Mouse (Mus musculus): ENCODE data around the gene Olfr816. TPM values are rescaled to one million over a fixed set of nuclear protein-coding genes. Genes with fewer than 3 reads are reported as not detected.

Gene Olfr816
- polyA plus RNA-seq (2017; shearing (Covaris generic)) = under 1 TPM in 1 of 2 experiments, not detected in 1; 0.28 TPM

DNA sequence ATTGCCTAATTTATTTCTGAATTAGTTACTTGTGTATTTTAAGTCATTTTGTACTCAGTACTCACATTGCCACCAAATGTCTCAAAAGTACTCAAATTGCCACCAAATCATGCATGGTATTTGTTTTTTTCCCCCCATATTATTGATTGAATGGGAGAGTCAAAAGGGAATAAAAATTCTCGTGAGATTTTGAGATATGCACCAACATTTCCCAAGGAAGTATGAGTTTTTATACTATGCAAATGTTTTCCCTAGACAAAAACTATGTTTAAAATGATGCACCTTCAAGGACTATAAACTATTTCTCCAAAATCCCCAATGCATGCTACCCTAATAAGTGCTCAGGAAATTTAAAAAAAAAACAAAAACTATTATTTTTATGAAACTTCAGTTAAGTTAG, at the start of gene Olfr816:
Gene Olfr816 (minus strand): TSS at position 101 of the 400 bp plus-strand sequence.

DNA sequence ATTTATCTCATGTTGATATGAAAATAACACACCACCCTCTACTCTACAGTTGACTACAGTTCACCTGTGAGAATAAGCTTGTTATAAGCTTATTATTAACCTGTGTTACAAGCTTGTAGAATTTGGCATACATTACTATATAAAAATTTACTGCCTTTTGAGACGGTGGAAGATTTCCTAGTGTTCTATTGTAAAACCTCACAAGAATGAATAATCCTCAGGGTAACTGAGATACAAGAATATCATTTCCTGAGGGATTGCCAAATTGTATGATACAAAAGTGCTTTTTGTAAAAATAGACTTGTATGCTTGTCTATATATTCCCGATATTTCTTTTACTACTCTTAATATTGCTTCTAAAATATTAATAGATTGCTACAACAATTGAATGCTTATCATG, 33.6 kb upstream of the Olfr816 start, which contains the start of gene Olfr818:
Gene Olfr818 (minus strand): TSS at position 101 of the 400 bp plus-strand sequence.

DNA sequence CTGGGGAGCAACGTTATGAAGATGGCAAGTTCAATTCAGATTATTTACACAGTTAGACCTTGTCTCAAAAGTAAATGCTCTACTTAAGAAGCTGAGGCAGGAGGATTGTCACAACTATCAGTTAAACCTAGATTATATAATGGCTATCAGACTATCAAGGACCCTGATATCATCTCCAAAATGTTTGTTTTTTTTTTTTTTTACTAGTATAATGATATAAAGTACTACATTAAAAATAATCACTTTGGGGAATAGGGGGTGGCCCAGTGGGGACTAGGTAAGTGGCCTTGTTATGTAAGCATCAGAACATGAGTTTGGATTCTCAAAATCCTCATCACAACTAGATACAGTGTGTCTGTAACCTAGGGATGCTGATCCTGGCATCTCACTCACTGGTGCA, 9.6 kb downstream of the Olfr816 start, which contains the start of gene Olfr815:
Gene Olfr815 (minus strand): TSS at position 101 of the 400 bp plus-strand sequence.

DNA sequence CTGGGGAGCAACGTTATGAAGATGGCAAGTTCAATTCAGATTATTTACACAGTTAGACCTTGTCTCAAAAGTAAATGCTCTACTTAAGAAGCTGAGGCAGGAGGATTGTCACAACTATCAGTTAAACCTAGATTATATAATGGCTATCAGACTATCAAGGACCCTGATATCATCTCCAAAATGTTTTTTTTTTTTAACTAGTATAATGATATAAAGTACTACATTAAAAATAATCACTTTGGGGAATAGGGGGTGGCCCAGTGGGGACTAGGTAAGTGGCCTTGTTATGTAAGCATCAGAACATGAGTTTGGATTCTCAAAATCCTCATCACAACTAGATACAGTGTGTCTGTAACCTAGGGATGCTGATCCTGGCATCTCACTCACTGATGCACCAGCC, 35.6 kb downstream of the Olfr816 start, which contains the start of gene Olfr814:
Gene Olfr814 (minus strand): TSS at position 101 of the 400 bp plus-strand sequence.

Other genes starting within 250 kb of the Olfr816 start
- gene Olfr801, start 241.7 kb downstream of the Olfr816 start, polyA plus RNA-seq (2017; shearing (Covaris generic)) = under 1 TPM in 1 of 2 experiments, not detected in 1; 0.30 TPM
- gene Olfr802, start 227.4 kb downstream of the Olfr816 start, polyA plus RNA-seq (2017; shearing (Covaris generic)) = not detected
- not detected for gene Olfr803, start 221.3 kb downstream of the Olfr816 start, polyA plus RNA-seq (2017; shearing (Covaris generic))
- gene Olfr804, start 212.4 kb downstream of the Olfr816 start, polyA plus RNA-seq (2017; shearing (Covaris generic)) = not detected
- gene Olfr805, start 186.2 kb downstream of the Olfr816 start, polyA plus RNA-seq (2017; shearing (Covaris generic)) = not detected
- gene Olfr806, start 173.7 kb downstream of the Olfr816 start, polyA plus RNA-seq (2017; shearing (Covaris generic)) = not detected
- gene Olfr807, start 157.8 kb downstream of the Olfr816 start, polyA plus RNA-seq (2017; shearing (Covaris generic)) = not detected
- not detected for gene Olfr808, start 150.1 kb downstream of the Olfr816 start, polyA plus RNA-seq (2017; shearing (Covaris generic))
- gene Olfr809, start 141.0 kb downstream of the Olfr816 start, polyA plus RNA-seq (2017; shearing (Covaris generic)) = not detected
- not detected for gene Olfr810, start 120.7 kb downstream of the Olfr816 start, polyA plus RNA-seq (2017; shearing (Covaris generic))
- gene Olfr811, start 111.2 kb downstream of the Olfr816 start, polyA plus RNA-seq (2017; shearing (Covaris generic)) = not detected
- gene Olfr812, start 69.5 kb downstream of the Olfr816 start, polyA plus RNA-seq (2017; shearing (Covaris generic)) = under 1 TPM; 0.17 to 0.42 TPM
- not detected for gene Olfr813, start 60.2 kb downstream of the Olfr816 start, polyA plus RNA-seq (2017; shearing (Covaris generic))
- gene Olfr814, start 35.7 kb downstream of the Olfr816 start, polyA plus RNA-seq (2017; shearing (Covaris generic)) = under 1 TPM in 1 of 2 experiments, not detected in 1; 0.04 TPM
- under 1 TPM in 1 of 2 experiments, not detected in 1; 0.27 TPM for gene Olfr815, start 9.7 kb downstream of the Olfr816 start, polyA plus RNA-seq (2017; shearing (Covaris generic))
- not detected for gene Olfr818, start 33.5 kb upstream of the Olfr816 start, polyA plus RNA-seq (2017; shearing (Covaris generic))
- gene Olfr819, start 51.7 kb upstream of the Olfr816 start, polyA plus RNA-seq (2017; shearing (Covaris generic)) = not detected
- gene Olfr247, start 60.5 kb upstream of the Olfr816 start, polyA plus RNA-seq (2017; shearing (Covaris generic)) = under 1 TPM in 1 of 2 experiments, not detected in 1; 0.17 TPM
- under 1 TPM in 1 of 2 experiments, not detected in 1; 0.23 TPM for gene Gm10310, start 69.5 kb upstream of the Olfr816 start, polyA plus RNA-seq (2017; shearing (Covaris generic))
- gene Olfr820, start 97.0 kb upstream of the Olfr816 start, polyA plus RNA-seq (2017; shearing (Covaris generic)) = not detected
- not detected for gene Olfr821, start 114.8 kb upstream of the Olfr816 start, polyA plus RNA-seq (2017; shearing (Covaris generic))
- under 1 TPM; 0.07 to 0.20 TPM for gene Olfr822, start 155.6 kb upstream of the Olfr816 start, polyA plus RNA-seq (2017; shearing (Covaris generic))
- not detected for gene Olfr823, start 199.8 kb upstream of the Olfr816 start, polyA plus RNA-seq (2017; shearing (Covaris generic))
- not detected for gene Olfr824, start 214.4 kb upstream of the Olfr816 start, polyA plus RNA-seq (2017; shearing (Covaris generic))

All from activated CD4-positive, CD25-positive, alpha-beta regulatory T cell (primary cell).